Mouse (Mus musculus): ENCODE measurements around the gene Slc1a7. TPM values are rescaled to one million over a fixed set of nuclear protein-coding genes. Genes with fewer than 3 reads are reported as not detected.

Gene Slc1a7
- polyA plus RNA-seq, 1 experiment from 2014 or later, result not detected

- WGBS, result 70% methylated on average over 3 of the region's 3 CpGs
- Histone ChIP-seq H3K9me3 (ENCODE audit: control insufficient read depth, low read depth, low read length) (no peaks in the 10 kb centered on the region), H3K36me3 (ENCODE audit: control insufficient read depth, insufficient read depth, low read length) (no peaks in the 10 kb centered on the region), H3K4me3 (ENCODE audit: low read depth, low read length) (no peak overlapping the region), H3K27me3 (ENCODE audit: control insufficient read depth, insufficient read depth, low read length) (no peaks in the 10 kb centered on the region), H3K4me2 (replicated peaks; ENCODE audit: low read depth, low read length) (no peak overlapping the region), H3K9ac (replicated peaks; ENCODE audit: low read depth, low read length) (no peak overlapping the region), H3K27ac (ENCODE audit: low read length) (no peak overlapping the region), H3K4me1 (ENCODE audit: control insufficient read depth, insufficient read depth, low read length) (no peaks in the 10 kb centered on the region)
- ATAC-seq (ENCODE audit: insufficient number of reproducible peaks, insufficient read depth, low FRiP score, low read depth), result no peak
Measured at GRCm38 (mm10) chr4:107931453-107931852, 36.7 kb upstream of the Slc1a7 start.

DNA sequence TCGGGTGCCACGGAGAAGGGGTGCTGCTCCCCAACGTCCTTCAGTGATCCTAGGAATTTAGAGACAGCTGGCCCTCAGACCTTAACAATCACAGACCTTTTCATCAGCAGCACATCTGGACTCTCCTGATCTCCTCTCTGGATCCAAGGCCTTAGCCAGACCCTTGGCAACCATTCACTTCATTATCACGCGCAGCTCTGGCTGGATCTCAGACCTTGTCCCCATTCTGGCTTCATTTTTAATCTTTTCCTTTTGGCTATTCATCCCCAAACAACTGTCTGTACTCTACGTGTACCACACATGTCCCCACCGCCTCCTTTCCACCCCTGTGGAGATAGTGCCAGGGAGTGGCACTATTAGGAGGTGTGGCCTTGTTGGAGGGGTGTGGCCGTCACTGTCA lies 34.9 kb upstream of the Slc1a7 start:
- H3K4me1 ChIP-seq (ENCODE audit: control insufficient read depth, insufficient read depth, low read length), result peaks cover 6% of the 10 kb centered on the region; the same call in 1 of the 2 replicates
- WGBS, result 82% methylated on average over 8 of the region's 8 CpGs
- H3K36me3 ChIP-seq (ENCODE audit: control insufficient read depth, insufficient read depth, low read length), result no peaks in the 10 kb centered on the region
- H3K4me2 ChIP-seq (replicated peaks; ENCODE audit: low read depth, low read length), result no peak overlapping the region
- no peaks in the 10 kb centered on the region for H3K9me3 ChIP-seq (ENCODE audit: control insufficient read depth, low read depth, low read length)
- no peak overlapping the region for H3K9ac ChIP-seq (replicated peaks; ENCODE audit: low read depth, low read length)
- H3K27ac ChIP-seq (ENCODE audit: low read length), result no peak overlapping the region
- no peak for ATAC-seq (ENCODE audit: insufficient number of reproducible peaks, insufficient read depth, low FRiP score, low read depth)
- H3K27me3 ChIP-seq (ENCODE audit: control insufficient read depth, insufficient read depth, low read length), result no peaks in the 10 kb centered on the region
- H3K4me3 ChIP-seq (ENCODE audit: low read depth, low read length), result no peak overlapping the region

DNA sequence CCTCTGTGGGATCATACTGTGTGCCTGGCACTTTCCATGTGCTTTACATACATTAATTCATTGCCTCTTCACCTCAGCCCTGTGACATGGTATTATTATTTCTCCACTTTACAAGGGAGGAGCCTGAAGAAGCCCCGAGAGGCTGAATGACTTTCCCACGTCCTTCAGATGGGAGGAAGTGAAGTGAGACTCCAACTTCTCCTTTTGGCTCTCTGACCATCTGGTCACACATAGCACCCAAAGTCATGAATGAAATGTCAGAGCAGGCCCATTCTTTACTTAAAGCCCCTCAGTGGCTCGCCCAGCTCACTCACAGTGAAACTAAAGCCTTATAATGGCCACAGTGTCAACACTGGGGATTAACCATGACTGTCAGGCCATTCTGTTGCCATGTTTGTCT lies 32.9 kb upstream of the Slc1a7 start:
- Histone ChIP-seq H3K27ac (ENCODE audit: low read length) (no peak overlapping the region), H3K4me2 (replicated peaks; ENCODE audit: low read depth, low read length) (no peak overlapping the region), H3K36me3 (ENCODE audit: control insufficient read depth, insufficient read depth, low read length) (no peaks in the 10 kb centered on the region), H3K9ac (replicated peaks; ENCODE audit: low read depth, low read length) (no peak overlapping the region), H3K9me3 (ENCODE audit: control insufficient read depth, low read depth, low read length) (no peaks in the 10 kb centered on the region), H3K4me1 (ENCODE audit: control insufficient read depth, insufficient read depth, low read length) (peaks cover 6% of the 10 kb centered on the region; the same call in 1 of the 2 replicates), H3K27me3 (ENCODE audit: control insufficient read depth, insufficient read depth, low read length) (no peaks in the 10 kb centered on the region), H3K4me3 (ENCODE audit: low read depth, low read length) (no peak overlapping the region)
- WGBS, result 59% methylated on average over 3 of the region's 3 CpGs
- ATAC-seq (ENCODE audit: insufficient number of reproducible peaks, insufficient read depth, low FRiP score, low read depth), result no peak

DNA sequence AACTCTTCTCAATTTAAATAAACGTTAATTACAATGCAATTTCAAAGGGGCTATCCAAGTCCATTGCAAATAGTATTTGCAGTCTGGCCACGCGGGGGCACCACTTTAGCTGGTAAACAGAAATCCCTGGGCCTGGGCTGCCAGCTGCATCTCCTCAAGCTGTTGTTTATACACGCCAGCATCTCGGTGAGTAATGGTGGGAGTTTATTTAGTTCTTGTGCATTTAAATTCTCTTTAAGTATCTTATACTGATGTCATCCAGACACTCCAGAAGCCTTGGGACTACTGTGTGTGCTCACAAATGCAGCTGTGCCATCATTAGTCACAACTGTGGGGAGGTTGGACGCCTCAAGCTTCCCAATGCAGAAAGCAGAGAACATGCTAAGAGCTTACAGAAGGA lies 30.8 kb upstream of the Slc1a7 start:
- no peak overlapping the region for H3K4me2 ChIP-seq (replicated peaks; ENCODE audit: low read depth, low read length)
- H3K9me3 ChIP-seq (ENCODE audit: control insufficient read depth, low read depth, low read length), result no peaks in the 10 kb centered on the region
- peak overlapping the region; percentile 53; the same call in 1 of the 2 replicates for H3K27ac ChIP-seq (ENCODE audit: low read length)
- WGBS, result 15% methylated on average over 6 of the region's 6 CpGs
- no peaks in the 10 kb centered on the region for H3K27me3 ChIP-seq (ENCODE audit: control insufficient read depth, insufficient read depth, low read length)
- no peak overlapping the region for H3K9ac ChIP-seq (replicated peaks; ENCODE audit: low read depth, low read length)
- H3K4me1 ChIP-seq (ENCODE audit: control insufficient read depth, insufficient read depth, low read length), result peaks cover 6% of the 10 kb centered on the region; the same call in 1 of the 2 replicates
- H3K36me3 ChIP-seq (ENCODE audit: control insufficient read depth, insufficient read depth, low read length), result no peaks in the 10 kb centered on the region
- H3K4me3 ChIP-seq (ENCODE audit: low read depth, low read length), result no peak overlapping the region
- ATAC-seq (ENCODE audit: insufficient number of reproducible peaks, insufficient read depth, low FRiP score, low read depth), result peak; percentile 74

- peaks cover 6% of the 10 kb centered on the region; the same call in 1 of the 2 replicates for H3K4me1 ChIP-seq (ENCODE audit: control insufficient read depth, insufficient read depth, low read length)
- 66% methylated on average over 2 of the region's 2 CpGs for WGBS
- H3K4me3 ChIP-seq (ENCODE audit: low read depth, low read length), result no peak overlapping the region
- no peaks in the 10 kb centered on the region for H3K9me3 ChIP-seq (ENCODE audit: control insufficient read depth, low read depth, low read length)
- no peak overlapping the region for H3K27ac ChIP-seq (ENCODE audit: low read length)
- no peak overlapping the region for H3K4me2 ChIP-seq (replicated peaks; ENCODE audit: low read depth, low read length)
- H3K27me3 ChIP-seq (ENCODE audit: control insufficient read depth, insufficient read depth, low read length), result no peaks in the 10 kb centered on the region
- ATAC-seq (ENCODE audit: insufficient number of reproducible peaks, insufficient read depth, low FRiP score, low read depth), result no peak
- H3K36me3 ChIP-seq (ENCODE audit: control insufficient read depth, insufficient read depth, low read length), result no peaks in the 10 kb centered on the region
- no peak overlapping the region for H3K9ac ChIP-seq (replicated peaks; ENCODE audit: low read depth, low read length)
Measured at GRCm38 (mm10) chr4:107938124-107938523, 30.0 kb upstream of the Slc1a7 start.

GRCm38 (mm10) chr4:107942741-107943140 lies 25.4 kb upstream of the Slc1a7 start:
- H3K4me2 ChIP-seq (replicated peaks; ENCODE audit: low read depth, low read length), result no peak overlapping the region
- no peak for ATAC-seq (ENCODE audit: insufficient number of reproducible peaks, insufficient read depth, low FRiP score, low read depth)
- H3K36me3 ChIP-seq (ENCODE audit: control insufficient read depth, insufficient read depth, low read length), result no peaks in the 10 kb centered on the region
- 84% methylated on average over 7 of the region's 7 CpGs for WGBS
- H3K9me3 ChIP-seq (ENCODE audit: control insufficient read depth, low read depth, low read length), result no peaks in the 10 kb centered on the region
- H3K9ac ChIP-seq (replicated peaks; ENCODE audit: low read depth, low read length), result no peak overlapping the region
- no peak overlapping the region for H3K27ac ChIP-seq (ENCODE audit: low read length)
- H3K4me1 ChIP-seq (ENCODE audit: control insufficient read depth, insufficient read depth, low read length), result peaks cover 5% of the 10 kb centered on the region; the same call in 1 of the 2 replicates
- no peak overlapping the region for H3K4me3 ChIP-seq (ENCODE audit: low read depth, low read length)
- no peaks in the 10 kb centered on the region for H3K27me3 ChIP-seq (ENCODE audit: control insufficient read depth, insufficient read depth, low read length)

GRCm38 (mm10) chr4:107944141-107944540 lies 24.0 kb upstream of the Slc1a7 start:
- Histone ChIP-seq H3K4me3 (ENCODE audit: low read depth, low read length) (no peak overlapping the region), H3K27ac (ENCODE audit: low read length) (no peak overlapping the region), H3K9ac (replicated peaks; ENCODE audit: low read depth, low read length) (no peak overlapping the region), H3K4me2 (replicated peaks; ENCODE audit: low read depth, low read length) (no peak overlapping the region), H3K36me3 (ENCODE audit: control insufficient read depth, insufficient read depth, low read length) (no peaks in the 10 kb centered on the region), H3K4me1 (ENCODE audit: control insufficient read depth, insufficient read depth, low read length) (no peaks in the 10 kb centered on the region), H3K9me3 (ENCODE audit: control insufficient read depth, low read depth, low read length) (no peaks in the 10 kb centered on the region), H3K27me3 (ENCODE audit: control insufficient read depth, insufficient read depth, low read length) (no peaks in the 10 kb centered on the region)
- WGBS, result 80% methylated on average over 2 of the region's 2 CpGs
- no peak for ATAC-seq (ENCODE audit: insufficient number of reproducible peaks, insufficient read depth, low FRiP score, low read depth)

- Histone ChIP-seq H3K27ac (ENCODE audit: low read length) (no peak overlapping the region), H3K9me3 (ENCODE audit: control insufficient read depth, low read depth, low read length) (no peaks in the 10 kb centered on the region)
- ATAC-seq (ENCODE audit: insufficient number of reproducible peaks, insufficient read depth, low FRiP score, low read depth), result no peak
Measured at GRCm38 (mm10) chr4:107949918-107950317, 18.2 kb upstream of the Slc1a7 start.

GRCm38 (mm10) chr4:107952845-107953244 lies 15.3 kb upstream of the Slc1a7 start:
- ATAC-seq (ENCODE audit: insufficient number of reproducible peaks, insufficient read depth, low FRiP score, low read depth), result no peak
- no peaks in the 10 kb centered on the region for H3K27me3 ChIP-seq (ENCODE audit: control insufficient read depth, insufficient read depth, low read length)
- H3K4me1 ChIP-seq (ENCODE audit: control insufficient read depth, insufficient read depth, low read length), result no peaks in the 10 kb centered on the region
- no peak overlapping the region for H3K4me3 ChIP-seq (ENCODE audit: low read depth, low read length)
- no peaks in the 10 kb centered on the region for H3K9me3 ChIP-seq (ENCODE audit: control insufficient read depth, low read depth, low read length)
- no peak overlapping the region for H3K4me2 ChIP-seq (replicated peaks; ENCODE audit: low read depth, low read length)
- H3K36me3 ChIP-seq (ENCODE audit: control insufficient read depth, insufficient read depth, low read length), result no peaks in the 10 kb centered on the region
- no peak overlapping the region for H3K9ac ChIP-seq (replicated peaks; ENCODE audit: low read depth, low read length)
- H3K27ac ChIP-seq (ENCODE audit: low read length), result no peak overlapping the region

More at GRCm38 (mm10) chr4:107949918-107950317, 18.2 kb upstream of the Slc1a7 start:
- no peak overlapping the region for H3K4me3 ChIP-seq (ENCODE audit: low read depth, low read length)
- H3K27me3 ChIP-seq (ENCODE audit: control insufficient read depth, insufficient read depth, low read length), result no peaks in the 10 kb centered on the region
- H3K36me3 ChIP-seq (ENCODE audit: control insufficient read depth, insufficient read depth, low read length), result no peaks in the 10 kb centered on the region
- no peak overlapping the region for H3K4me2 ChIP-seq (replicated peaks; ENCODE audit: low read depth, low read length)
- 80% methylated on average over 4 of the region's 4 CpGs for WGBS
- no peak overlapping the region for H3K9ac ChIP-seq (replicated peaks; ENCODE audit: low read depth, low read length)
- no peaks in the 10 kb centered on the region for H3K4me1 ChIP-seq (ENCODE audit: control insufficient read depth, insufficient read depth, low read length)

All from stomach, embryonic 14.5 days (tissue).